Mouse (Mus musculus): ENCODE measurements around the gene Cpn1. TPM values are rescaled to one million over a fixed set of nuclear protein-coding genes. Genes with fewer than 3 reads are reported as not detected.

The Cpn1 gene
- total and polyA plus RNA-seq, 3 experiments: 0.13 to 1.0 (median 0.34) TPM

- dilution Hi-C loops (cut with MboI; ENCODE audit: extremely low pct_ligation_motif_present, extremely low pct_unique_long_range_greater_than_20kb, low sequenced_read_pairs): no loop called here
- H3K9me3 ChIP-seq (replicated peaks; ENCODE audit: low read length): no peaks in the 10 kb centered on the region
- no peak overlapping the region for H3K4me3 ChIP-seq (replicated peaks in 1 of 3; ENCODE audit: low read depth in 2 of 3, low read length in 2 of 3, poor library complexity in 1 of 3)
- H3K36me3 ChIP-seq (replicated peaks in 1 of 2; ENCODE audit: control insufficient read depth in 1 of 2, insufficient read depth in 1 of 2, low read length in 1 of 2): no peaks in the 10 kb centered on the region
- in situ Hi-C loops (cut with MboI; ENCODE audit: low pct_ligation_motif_present, low pct_unique_long_range_greater_than_20kb, low sequenced_read_pairs): no loop called here
- no peak overlapping the region for H3K9ac ChIP-seq (ENCODE audit: insufficient read depth, low read depth)
- no peaks in the 10 kb centered on the region for H3K79me2 ChIP-seq (replicated peaks; ENCODE audit: control insufficient read depth, extremely low read depth, insufficient read depth, poor library complexity, severe bottlenecking)
- TF ChIP-seq USF1 (IDR thresholded peaks at IDR 0.05; ENCODE audit: low read depth, low read length): no peak
- TF ChIP-seq CHD2 (IDR thresholded peaks at IDR 0.05; ENCODE audit: low read length): no peak
- TF ChIP-seq POLR2A (IDR thresholded peaks at IDR 0.05; ENCODE audit: low read depth, low read length): no peak
- no peak for TF ChIP-seq MAZ (IDR thresholded peaks at IDR 0.05; ENCODE audit: low read depth, low read length)
- H3K4me1 ChIP-seq (ENCODE audit: control insufficient read depth in 1 of 2, insufficient read depth in 2 of 2): peaks cover 5 to 16% of the 10 kb centered on the region in 2 experiments; a peak in 3 of 4 replicates
- H3K27ac ChIP-seq (ENCODE audit: insufficient read depth, low read depth): no peak overlapping the region
- no peaks in the 10 kb centered on the region for H3K27me3 ChIP-seq (replicated peaks)
- H3K4me2 ChIP-seq (ENCODE audit: insufficient read depth, low read depth, poor library complexity, severe bottlenecking): no peak overlapping the region
- DNase-seq (ENCODE audit: extremely low read depth): no peak
These were observed 12.6 kb upstream of the Cpn1 start for GRCm38 (mm10) chr19:43998802-43999527.

DNA sequence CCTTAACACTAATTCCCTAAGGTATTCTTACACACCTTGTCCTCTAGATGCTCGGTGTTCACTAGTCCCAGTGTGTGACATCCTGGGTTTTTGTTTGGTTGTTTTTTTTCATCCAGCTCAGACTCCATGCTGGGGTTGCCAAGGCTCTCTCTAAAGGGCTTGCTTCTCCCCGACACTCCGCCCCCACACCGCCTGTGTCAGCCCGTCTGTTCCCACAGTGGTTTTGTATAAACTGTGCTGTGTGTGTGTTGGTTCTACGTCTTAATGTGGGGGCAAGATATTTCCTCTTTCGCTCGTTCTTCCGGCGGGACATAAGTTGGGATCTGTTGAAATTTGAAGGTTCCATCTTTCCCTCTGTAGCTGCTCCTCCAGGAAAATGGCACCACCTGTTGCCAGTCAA is 11.7 kb upstream of the Cpn1 start:
- no peak for DNase-seq (ENCODE audit: extremely low read depth)
- no peaks in the 10 kb centered on the region for H3K36me3 ChIP-seq (replicated peaks in 1 of 2; ENCODE audit: control insufficient read depth in 1 of 2, insufficient read depth in 1 of 2, low read length in 1 of 2)
- H3K9ac ChIP-seq (ENCODE audit: insufficient read depth, low read depth): no peak overlapping the region
- no peak overlapping the region for H3K4me3 ChIP-seq (replicated peaks in 1 of 3; ENCODE audit: low read depth in 2 of 3, low read length in 2 of 3, poor library complexity in 1 of 3)
- H3K27me3 ChIP-seq (replicated peaks): no peaks in the 10 kb centered on the region
- no peak for TF ChIP-seq EP300 (IDR thresholded peaks at IDR 0.05; ENCODE audit: low read length)
- no peak for TF ChIP-seq E2F4 (IDR thresholded peaks at IDR 0.05; ENCODE audit: insufficient replicate concordance, low read depth, low read length)
- TF ChIP-seq RCOR1 (conservative IDR thresholded peaks at IDR 0.05; ENCODE audit: low read depth, low read length): no peak
- no peak for TF ChIP-seq CTCF (conservative IDR thresholded peaks at IDR 0.05 in 1 of 2, IDR thresholded peaks at IDR 0.05 in 1 of 2; ENCODE audit: low read depth in 2 of 2, low read length in 2 of 2)
- no peak for TF ChIP-seq ZKSCAN1 (IDR thresholded peaks at IDR 0.05; ENCODE audit: borderline replicate concordance, low read depth, low read length)
- no peak for TF ChIP-seq ZC3H11A (IDR thresholded peaks at IDR 0.05; ENCODE audit: low read depth, low read length)
- no peak for TF ChIP-seq USF2 (conservative IDR thresholded peaks at IDR 0.05; ENCODE audit: low read depth, low read length)
- no peak for TF ChIP-seq MYC (IDR thresholded peaks at IDR 0.05; ENCODE audit: low read depth, low read length)
- TF ChIP-seq GABPA (IDR thresholded peaks at IDR 0.05; ENCODE audit: insufficient replicate concordance, low read depth, low read length): no peak
- no peak overlapping the region for H3K27ac ChIP-seq (ENCODE audit: insufficient read depth, low read depth)
- in situ Hi-C loops (cut with MboI; ENCODE audit: low pct_ligation_motif_present, low pct_unique_long_range_greater_than_20kb, low sequenced_read_pairs) (no loop called here), dilution Hi-C loops (cut with MboI; ENCODE audit: extremely low pct_ligation_motif_present, extremely low pct_unique_long_range_greater_than_20kb, low sequenced_read_pairs) (no loop called here)
- H3K4me2 ChIP-seq (ENCODE audit: insufficient read depth, low read depth, poor library complexity, severe bottlenecking): no peak overlapping the region
- H3K79me2 ChIP-seq (replicated peaks; ENCODE audit: control insufficient read depth, extremely low read depth, insufficient read depth, poor library complexity, severe bottlenecking): no peaks in the 10 kb centered on the region
- no peaks in the 10 kb centered on the region for H3K9me3 ChIP-seq (replicated peaks; ENCODE audit: low read length)
- H3K4me1 ChIP-seq (ENCODE audit: control insufficient read depth in 1 of 2, insufficient read depth in 2 of 2): peaks cover 5 to 16% of the 10 kb centered on the region in 2 experiments; a peak in 3 of 4 replicates

DNA sequence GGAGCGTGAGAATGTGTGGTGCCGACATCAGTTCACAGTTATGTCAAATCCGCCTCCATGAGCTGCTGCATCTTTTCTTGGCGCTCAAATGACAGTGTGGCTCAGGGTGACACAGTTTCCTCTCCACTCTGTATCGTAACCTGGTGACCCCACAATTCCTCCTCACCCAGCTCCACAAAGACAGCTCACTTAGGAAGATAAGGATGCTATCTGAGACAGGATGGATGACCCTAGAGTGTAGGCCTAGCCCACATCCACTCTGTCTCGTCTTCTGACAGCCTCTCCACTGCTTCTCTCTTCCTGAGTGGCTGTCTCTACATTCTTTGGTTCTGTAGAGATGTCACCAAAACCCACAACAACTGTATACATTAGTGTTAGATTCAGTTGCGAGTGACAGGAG is 9.1 kb upstream of the Cpn1 start:
- dilution Hi-C loops (cut with MboI; ENCODE audit: extremely low pct_ligation_motif_present, extremely low pct_unique_long_range_greater_than_20kb, low sequenced_read_pairs) (no loop called here), in situ Hi-C loops (cut with MboI; ENCODE audit: low pct_ligation_motif_present, low pct_unique_long_range_greater_than_20kb, low sequenced_read_pairs) (no loop called here)
- no peak for TF ChIP-seq EP300 (IDR thresholded peaks at IDR 0.05; ENCODE audit: low read length)
- Histone ChIP-seq H3K9me3 (replicated peaks; ENCODE audit: low read length) (no peaks in the 10 kb centered on the region), H3K4me3 (replicated peaks in 1 of 3; ENCODE audit: low read depth in 2 of 3, low read length in 2 of 3, poor library complexity in 1 of 3) (no peak overlapping the region), H3K27me3 (replicated peaks) (no peaks in the 10 kb centered on the region), H3K4me1 (ENCODE audit: control insufficient read depth in 1 of 2, insufficient read depth in 2 of 2) (peaks cover 6 to 8% of the 10 kb centered on the region in 2 experiments), H3K27ac (ENCODE audit: insufficient read depth, low read depth) (no peak overlapping the region), H3K4me2 (ENCODE audit: insufficient read depth, low read depth, poor library complexity, severe bottlenecking) (no peak overlapping the region), H3K79me2 (replicated peaks; ENCODE audit: control insufficient read depth, extremely low read depth, insufficient read depth, poor library complexity, severe bottlenecking) (no peaks in the 10 kb centered on the region), H3K36me3 (replicated peaks in 1 of 2; ENCODE audit: control insufficient read depth in 1 of 2, insufficient read depth in 1 of 2, low read length in 1 of 2) (no peaks in the 10 kb centered on the region), H3K9ac (ENCODE audit: insufficient read depth, low read depth) (no peak overlapping the region)
- no peak for DNase-seq (ENCODE audit: extremely low read depth)

Measured in CH12.LX (cell line).